Mouse (Mus musculus) heart, adult 9 months (tissue): Measurements from ENCODE around the gene Pgd.
"Not testable (repeated sequence)": the region's sequence is repeated elsewhere in the genome, so short reads cannot be mapped to it uniquely, and the experiment has no call there.

ENCODE experiments used
- DNase-seq, 2 experiments: peaks; one replicate each; pipeline ENCODE4 v3.0.0; 2022; ENCODE audit warnings: low spot score in 2 of 2

The Pgd gene

GRCm38 (mm10) chr4:149166215-149166946, at the start of gene Pgd:
Gene Pgd (minus strand): TSS chr4:149166771.
- peak; percentile 97 to 98 for DNase-seq

GRCm38 (mm10) chr4:149215982-149216381, 49.4 kb upstream of the Pgd start:
- DNase-seq: no peak

- DNase-seq: no peak
These were observed 48.8 kb upstream of the Pgd start for GRCm38 (mm10) chr4:149215397-149215796.

GRCm38 (mm10) chr4:149214468-149214867, 47.9 kb upstream of the Pgd start:
- not testable (repeated sequence) for DNase-seq

GRCm38 (mm10) chr4:149213466-149213865, 46.9 kb upstream of the Pgd start:
- DNase-seq: no peak

- not testable (repeated sequence) for DNase-seq
These were observed 44.9 kb upstream of the Pgd start for GRCm38 (mm10) chr4:149211441-149211840.

- DNase-seq: no peak
These were observed 35.9 kb upstream of the Pgd start for GRCm38 (mm10) chr4:149202467-149202866.

GRCm38 (mm10) chr4:149201110-149201509, 34.5 kb upstream of the Pgd start:
- DNase-seq: no peak

- no peak for DNase-seq
These were observed 30.6 kb upstream of the Pgd start for GRCm38 (mm10) chr4:149197180-149197579.

GRCm38 (mm10) chr4:149191103-149191502, 24.5 kb upstream of the Pgd start:
- no peak for DNase-seq

GRCm38 (mm10) chr4:149188563-149188962, 22.0 kb upstream of the Pgd start:
- no peak for DNase-seq

- no peak for DNase-seq
These were observed 16.2 kb upstream of the Pgd start for GRCm38 (mm10) chr4:149182755-149183154.

GRCm38 (mm10) chr4:149182192-149182591, 15.6 kb upstream of the Pgd start:
- peak; percentile 44 to 50 for DNase-seq

GRCm38 (mm10) chr4:149179573-149179972, 13.0 kb upstream of the Pgd start:
- DNase-seq: no peak

GRCm38 (mm10) chr4:149179160-149179559, 12.6 kb upstream of the Pgd start:
- no peak for DNase-seq

- no peak for DNase-seq
These were observed 11.8 kb upstream of the Pgd start for GRCm38 (mm10) chr4:149178328-149178727.

GRCm38 (mm10) chr4:149177046-149177445, 10.5 kb upstream of the Pgd start:
- DNase-seq: no peak

- DNase-seq: no peak
These were observed 10.1 kb upstream of the Pgd start for GRCm38 (mm10) chr4:149176645-149177044.

- peak in 1 of 2 experiments; percentile 19 for DNase-seq
These were observed 7.1 kb upstream of the Pgd start for GRCm38 (mm10) chr4:149173661-149174060.

GRCm38 (mm10) chr4:149172666-149173065, 6.1 kb upstream of the Pgd start:
- DNase-seq: peak; percentile 62 to 72

GRCm38 (mm10) chr4:149172083-149172482, 5.5 kb upstream of the Pgd start:
- peak in 1 of 2 experiments; percentile 60 for DNase-seq

- peak; percentile 43 to 54 for DNase-seq
These were observed 5.0 kb upstream of the Pgd start for GRCm38 (mm10) chr4:149171581-149171981.

- DNase-seq: peak; percentile 35 to 45
These were observed 3.9 kb upstream of the Pgd start for GRCm38 (mm10) chr4:149170394-149170931.
